In the genomic region with DNA sequence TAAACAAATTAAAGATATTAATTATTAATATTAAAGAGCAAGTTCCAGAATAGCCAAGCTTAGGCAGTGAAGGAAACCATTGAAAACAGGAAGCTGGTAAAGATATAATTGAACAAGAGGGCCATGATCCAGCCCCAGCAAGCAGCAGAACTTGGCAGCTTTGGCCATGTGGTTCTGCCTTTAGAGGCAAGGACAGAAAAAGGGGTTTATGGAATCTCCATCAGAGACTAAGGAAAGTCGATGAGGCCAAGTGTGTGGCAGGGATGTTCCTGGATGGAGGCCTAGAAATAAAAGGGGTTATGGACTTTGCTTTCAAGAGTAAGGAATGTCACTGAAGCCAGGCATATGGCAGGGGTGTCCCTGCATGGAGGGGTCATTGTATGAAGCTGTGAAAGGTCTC, we compare ENCODE assay signal across 25 mouse cellular contexts.
DNase-seq lines count a peak whose midpoint lies in the region; ATAC-seq and TF ChIP-seq lines count a peak whose summit lies in the region.
"Had no signal": no experiment of that assay in that cellular context is flagged by ENCODE, and none has a peak within 500 bp of the region (broad histone marks: within the 10 kb centered on the region; RNA-seq: fewer than 3 reads in every experiment).

No protein-coding gene starts in this region.

- DNase-seq in gastrocnemius, postnatal 25 days = peak; percentile 10
- no peak for DNase-seq in gastrocnemius, postnatal 4 days (ENCODE audit: low spot score in 2 of 2)
- DNase-seq in lung, postnatal 10 days = peak; percentile 4
- no peak for DNase-seq in lung, postnatal 0 days (ENCODE audit: low spot score)
- DNase-seq: adrenal gland, adult 2 months; adrenal gland, postnatal 14 days; cerebellum, adult 11 months; cerebellum, adult 2 months; cerebellum, adult 9-11 months; cerebellum, postnatal 25 days; forebrain, postnatal 0 days; gastrocnemius, postnatal 36 days; heart, postnatal 36 days; kidney, adult 11 months; kidney, adult 8-10 months had no signal

- no peak for TF ChIP-seq EP300 in lung, postnatal 0 days (IDR thresholded peaks at IDR 0.05)

- H3K4me1 ChIP-seq in heart, embryonic 13.5 days = peaks cover 15% of the 10 kb centered on the region
- no peaks in the 10 kb centered on the region for H3K4me1 ChIP-seq in heart, embryonic 11.5 days (ENCODE audit: control insufficient read depth, insufficient read depth, low read length)
- no peaks in the 10 kb centered on the region for H3K4me1 ChIP-seq in lung, postnatal 0 days (ENCODE audit: insufficient read depth, low read depth, low read length)
- H3K4me1 ChIP-seq: embryonic facial prominence, embryonic 12.5 days; embryonic facial prominence, embryonic 15.5 days; hindbrain, embryonic 10.5 days; hindbrain, embryonic 13.5 days; intestine, embryonic 15.5 days had no signal

- H3K9ac ChIP-seq in heart, embryonic 13.5 days = no peak overlapping the region
- H3K9ac ChIP-seq in heart, embryonic 11.5 days (ENCODE audit: low read depth, low read length) = no peak overlapping the region
- no peak overlapping the region for H3K9ac ChIP-seq in lung, postnatal 0 days (replicated peaks; ENCODE audit: low read depth)
- H3K9ac ChIP-seq: embryonic facial prominence, embryonic 12.5 days; embryonic facial prominence, embryonic 15.5 days; forebrain, postnatal 0 days; hindbrain, embryonic 13.5 days; intestine, embryonic 15.5 days had no signal

- no peaks in the 10 kb centered on the region for H3K27me3 ChIP-seq in heart, embryonic 13.5 days (replicated peaks)
- H3K27me3 ChIP-seq in heart, embryonic 11.5 days (ENCODE audit: control insufficient read depth, insufficient read depth, low read length) = no peaks in the 10 kb centered on the region
- no peaks in the 10 kb centered on the region for H3K27me3 ChIP-seq in lung, postnatal 0 days (replicated peaks; ENCODE audit: insufficient read depth, low read length)
- H3K27me3 ChIP-seq: embryonic facial prominence, embryonic 12.5 days; embryonic facial prominence, embryonic 15.5 days; hindbrain, embryonic 13.5 days; intestine, embryonic 15.5 days had no signal

- no peak overlapping the region for H3K4me3 ChIP-seq in heart, embryonic 13.5 days
- no peak overlapping the region for H3K4me3 ChIP-seq in heart, embryonic 11.5 days (ENCODE audit: low read depth, low read length)
- no peak overlapping the region for H3K4me3 ChIP-seq in lung, postnatal 0 days (ENCODE audit: low read depth, low read length)
- H3K4me3 ChIP-seq: embryonic facial prominence, embryonic 12.5 days; embryonic facial prominence, embryonic 15.5 days; hindbrain, embryonic 10.5 days; hindbrain, embryonic 13.5 days; intestine, embryonic 15.5 days had no signal

- peak overlapping the region; percentile 25; the same call in 1 of the 2 replicates for H3K27ac ChIP-seq in heart, embryonic 13.5 days (replicated peaks)
- no peak overlapping the region for H3K27ac ChIP-seq in heart, embryonic 11.5 days (ENCODE audit: low read depth, low read length)
- no peak overlapping the region for H3K27ac ChIP-seq in lung, postnatal 0 days (ENCODE audit: low read length)
- H3K27ac ChIP-seq: embryonic facial prominence, embryonic 12.5 days; embryonic facial prominence, embryonic 15.5 days; hindbrain, embryonic 10.5 days; hindbrain, embryonic 13.5 days; intestine, embryonic 15.5 days had no signal

- H3K36me3 ChIP-seq in heart, embryonic 13.5 days = peaks cover 36% of the 10 kb centered on the region
- no peaks in the 10 kb centered on the region for H3K36me3 ChIP-seq in heart, embryonic 11.5 days (ENCODE audit: control insufficient read depth, insufficient read depth, low read length)
- H3K36me3 ChIP-seq in lung, postnatal 0 days (ENCODE audit: insufficient read depth, low read length) = 0 out of 2 replicates have a peak, but pooled peaks cover 7% of the 10 kb centered on the region
- H3K36me3 ChIP-seq: intestine, embryonic 15.5 days had no signal

- no peak; the same call in 1 of the 2 replicates for ATAC-seq in heart, embryonic 13.5 days (ENCODE audit: extremely low read depth, insufficient number of reproducible peaks, low FRiP score, low TSS enrichment)
- no peak for ATAC-seq in heart, embryonic 11.5 days (replicated peaks; ENCODE audit: insufficient number of reproducible peaks, low FRiP score, low TSS enrichment)
- no peak for ATAC-seq in lung, postnatal 0 days
- ATAC-seq: CD4-positive, CD25-positive, alpha-beta regulatory T cell, adult 4 months; forebrain, embryonic 14.5 days; forebrain, postnatal 0 days; hindbrain, embryonic 16.5 days; intestine, embryonic 15.5 days had no signal

- no peaks in the 10 kb centered on the region for H3K9me3 ChIP-seq in heart, embryonic 13.5 days
- H3K9me3 ChIP-seq in heart, embryonic 11.5 days (replicated peaks; ENCODE audit: control insufficient read depth, low read length) = no peaks in the 10 kb centered on the region
- H3K9me3 ChIP-seq in lung, postnatal 0 days (ENCODE audit: low read length) = no peaks in the 10 kb centered on the region
- H3K9me3 ChIP-seq: embryonic facial prominence, embryonic 12.5 days; embryonic facial prominence, embryonic 15.5 days; hindbrain, embryonic 10.5 days; hindbrain, embryonic 13.5 days; intestine, embryonic 15.5 days had no signal

- WGBS in heart, embryonic 13.5 days = 65% methylated on average over 1 of the region's 1 CpGs
- 68% methylated on average over 1 of the region's 1 CpGs for WGBS in heart, embryonic 11.5 days (ENCODE audit: insufficient replicate concordance)
- 87% methylated on average over 1 of the region's 1 CpGs for WGBS in lung, postnatal 0 days

- H3K4me2 ChIP-seq in heart, embryonic 13.5 days = no peak overlapping the region
- H3K4me2 ChIP-seq in heart, embryonic 11.5 days = no peak overlapping the region
- H3K4me2 ChIP-seq in lung, postnatal 0 days (replicated peaks; ENCODE audit: low read depth, low read length) = no peak overlapping the region
- H3K4me2 ChIP-seq: embryonic facial prominence, embryonic 12.5 days; embryonic facial prominence, embryonic 15.5 days; hindbrain, embryonic 13.5 days; intestine, embryonic 15.5 days had no signal

- no peak for TF ChIP-seq CTCF in lung, postnatal 0 days (IDR thresholded peaks at IDR 0.05)

Comparison
In these comparisons a context has a peak if more than half of its experiments do, and no peak if none do; other contexts are left out.
1. DNase-seq: peak in gastrocnemius, postnatal 25 days (single experiment) and lung, postnatal 10 days (single experiment); none in gastrocnemius, postnatal 4 days (0 of 2) and lung, postnatal 0 days (single experiment).